Mouse (Mus musculus): ENCODE data around the gene Ppm1d. TPM values are rescaled to one million over a fixed set of nuclear protein-coding genes. Genes with fewer than 3 reads are reported as not detected.

Gene Ppm1d
- polyA plus RNA-seq, 1 experiment = 14.0 TPM

DNA sequence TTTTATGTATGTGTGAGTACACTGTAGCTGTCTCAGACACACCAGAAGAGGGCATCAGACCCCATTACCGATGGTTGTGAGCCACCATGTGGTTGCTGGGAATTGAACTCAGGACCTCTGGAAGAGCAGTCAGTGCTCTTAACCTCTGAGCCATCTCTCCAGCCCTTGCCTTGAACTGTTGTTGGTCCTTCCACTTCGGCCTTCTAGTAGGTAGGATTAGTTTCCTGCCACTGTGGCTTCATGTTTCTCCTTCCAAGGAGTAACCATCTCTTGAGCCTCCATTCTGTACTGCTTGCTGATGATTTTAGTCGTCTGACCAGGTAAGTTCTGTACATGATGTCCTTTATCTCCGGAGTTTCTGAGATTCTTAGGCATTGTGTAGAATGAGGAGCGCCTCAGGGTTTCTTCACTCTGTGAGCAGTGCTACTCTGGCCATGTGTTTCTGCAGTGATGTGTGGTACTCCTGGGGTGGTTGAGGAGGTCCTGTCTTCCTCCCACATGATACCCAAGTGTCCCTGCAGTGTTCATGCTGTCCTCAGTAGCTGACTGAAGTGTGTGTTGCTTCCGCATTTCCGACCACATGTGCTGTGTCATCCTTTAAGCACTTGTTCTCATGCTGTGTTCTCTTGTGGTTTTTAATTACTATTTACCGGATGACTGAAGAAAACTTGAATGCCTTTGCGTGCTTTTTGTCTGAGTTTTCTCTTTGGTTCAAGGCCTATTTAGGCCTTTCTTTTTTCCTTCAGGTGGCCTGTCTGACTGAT is 12.7 kb downstream of the Ppm1d start:
- H3K27ac ChIP-seq (ENCODE audit: insufficient read depth, low read depth, low read length) = peak overlapping the region; percentile 52
- peaks cover 8% of the 10 kb centered on the region for H3K4me1 ChIP-seq (ENCODE audit: control insufficient read depth, insufficient read depth, low read length)
- no peak for TF ChIP-seq CTCF (IDR thresholded peaks at IDR 0.05; ENCODE audit: low read depth, low read length)
- no peak for TF ChIP-seq POLR2A (IDR thresholded peaks at IDR 0.05; ENCODE audit: borderline replicate concordance, low read depth, low read length)
- peak overlapping the region; percentile 22; the same call in 1 of the 2 replicates for H3K4me3 ChIP-seq (ENCODE audit: insufficient read depth, low read length)

- H3K4me3 ChIP-seq (ENCODE audit: insufficient read depth, low read length) = no peak overlapping the region
- H3K4me1 ChIP-seq (ENCODE audit: control insufficient read depth, insufficient read depth, low read length) = peaks cover 5% of the 10 kb centered on the region
- TF ChIP-seq CTCF (IDR thresholded peaks at IDR 0.05; ENCODE audit: low read depth, low read length) (no peak), POLR2A (IDR thresholded peaks at IDR 0.05; ENCODE audit: borderline replicate concordance, low read depth, low read length) (no peak)
- no peak overlapping the region for H3K27ac ChIP-seq (ENCODE audit: insufficient read depth, low read depth, low read length)
These were observed 17.7 kb downstream of the Ppm1d start for GRCm38 (mm10) chr11:85328717-85329116.

GRCm38 (mm10) chr11:85329167-85329894 is 18.3 kb downstream of the Ppm1d start:
- no peak for TF ChIP-seq CTCF (IDR thresholded peaks at IDR 0.05; ENCODE audit: low read depth, low read length)
- TF ChIP-seq POLR2A (IDR thresholded peaks at IDR 0.05; ENCODE audit: borderline replicate concordance, low read depth, low read length) = no peak
- Histone ChIP-seq H3K27ac (ENCODE audit: insufficient read depth, low read depth, low read length) (no peak overlapping the region), H3K4me1 (ENCODE audit: control insufficient read depth, insufficient read depth, low read length) (peaks cover 1% of the 10 kb centered on the region), H3K4me3 (ENCODE audit: insufficient read depth, low read length) (no peak overlapping the region)

DNA sequence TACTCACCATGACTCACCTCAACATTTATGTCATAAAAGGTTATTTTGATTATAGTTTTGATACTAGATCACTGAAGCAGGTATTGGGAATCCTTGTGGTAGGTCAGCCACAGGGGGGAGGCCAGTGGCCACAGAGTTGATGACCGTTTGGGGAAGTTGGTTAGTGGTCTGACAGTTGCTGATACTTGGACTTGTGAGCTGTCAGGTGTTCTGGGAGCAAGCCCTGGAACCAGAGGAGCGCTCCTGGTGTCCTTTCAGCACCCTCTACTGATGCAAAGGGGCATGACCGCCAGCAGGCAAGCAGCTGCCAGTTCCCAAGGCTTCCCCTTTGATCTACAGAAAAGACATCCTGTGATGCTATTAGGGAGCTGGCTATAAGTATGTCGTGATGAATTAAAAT is 23.7 kb downstream of the Ppm1d start:
- Histone ChIP-seq H3K27ac (ENCODE audit: insufficient read depth, low read depth, low read length) (no peak overlapping the region), H3K4me1 (ENCODE audit: control insufficient read depth, insufficient read depth, low read length) (no peaks in the 10 kb centered on the region), H3K4me3 (ENCODE audit: insufficient read depth, low read length) (no peak overlapping the region)
- TF ChIP-seq CTCF (IDR thresholded peaks at IDR 0.05; ENCODE audit: low read depth, low read length) (no peak), POLR2A (IDR thresholded peaks at IDR 0.05; ENCODE audit: borderline replicate concordance, low read depth, low read length) (no peak)

GRCm38 (mm10) chr11:85339173-85339831 is 28.3 kb downstream of the Ppm1d start:
- TF ChIP-seq CTCF (IDR thresholded peaks at IDR 0.05; ENCODE audit: low read depth, low read length) (no peak), POLR2A (IDR thresholded peaks at IDR 0.05; ENCODE audit: borderline replicate concordance, low read depth, low read length) (no peak)
- H3K4me1 ChIP-seq (ENCODE audit: control insufficient read depth, insufficient read depth, low read length) = no peaks in the 10 kb centered on the region
- H3K27ac ChIP-seq (ENCODE audit: insufficient read depth, low read depth, low read length) = no peak overlapping the region
- H3K4me3 ChIP-seq (ENCODE audit: insufficient read depth, low read length) = no peak overlapping the region

DNA sequence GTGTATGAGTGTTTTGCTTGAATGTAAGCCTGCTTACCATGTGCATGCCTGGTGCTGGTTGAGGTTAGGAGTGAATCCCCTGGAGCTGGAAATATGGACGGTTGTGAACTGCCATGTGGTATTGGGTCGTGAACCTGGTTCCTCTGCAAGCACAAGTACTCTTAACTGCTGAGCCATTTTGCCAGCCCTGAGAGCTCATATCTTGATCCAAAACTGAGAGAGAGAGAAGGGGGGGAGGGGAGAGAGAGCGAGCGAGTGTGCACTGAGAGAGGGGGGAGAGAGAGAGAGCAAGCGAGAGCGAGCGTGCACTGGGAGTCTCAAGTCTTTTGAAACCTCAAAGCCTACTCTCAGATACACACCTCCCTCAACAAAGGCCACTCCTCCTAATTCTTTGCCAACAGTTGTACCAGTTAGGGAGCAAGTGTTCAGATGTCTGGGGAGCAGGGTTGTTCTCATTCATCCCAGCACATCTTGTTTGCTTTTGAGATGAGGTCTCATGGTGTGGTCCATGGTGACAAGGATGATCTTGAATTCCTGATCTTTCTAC is 29.1 kb downstream of the Ppm1d start:
- Histone ChIP-seq H3K4me1 (ENCODE audit: control insufficient read depth, insufficient read depth, low read length) (no peaks in the 10 kb centered on the region), H3K27ac (ENCODE audit: insufficient read depth, low read depth, low read length) (no peak overlapping the region), H3K4me3 (ENCODE audit: insufficient read depth, low read length) (no peak overlapping the region)
- no peak for TF ChIP-seq CTCF (IDR thresholded peaks at IDR 0.05; ENCODE audit: low read depth, low read length)
- TF ChIP-seq POLR2A (IDR thresholded peaks at IDR 0.05; ENCODE audit: borderline replicate concordance, low read depth, low read length) = no peak

DNA sequence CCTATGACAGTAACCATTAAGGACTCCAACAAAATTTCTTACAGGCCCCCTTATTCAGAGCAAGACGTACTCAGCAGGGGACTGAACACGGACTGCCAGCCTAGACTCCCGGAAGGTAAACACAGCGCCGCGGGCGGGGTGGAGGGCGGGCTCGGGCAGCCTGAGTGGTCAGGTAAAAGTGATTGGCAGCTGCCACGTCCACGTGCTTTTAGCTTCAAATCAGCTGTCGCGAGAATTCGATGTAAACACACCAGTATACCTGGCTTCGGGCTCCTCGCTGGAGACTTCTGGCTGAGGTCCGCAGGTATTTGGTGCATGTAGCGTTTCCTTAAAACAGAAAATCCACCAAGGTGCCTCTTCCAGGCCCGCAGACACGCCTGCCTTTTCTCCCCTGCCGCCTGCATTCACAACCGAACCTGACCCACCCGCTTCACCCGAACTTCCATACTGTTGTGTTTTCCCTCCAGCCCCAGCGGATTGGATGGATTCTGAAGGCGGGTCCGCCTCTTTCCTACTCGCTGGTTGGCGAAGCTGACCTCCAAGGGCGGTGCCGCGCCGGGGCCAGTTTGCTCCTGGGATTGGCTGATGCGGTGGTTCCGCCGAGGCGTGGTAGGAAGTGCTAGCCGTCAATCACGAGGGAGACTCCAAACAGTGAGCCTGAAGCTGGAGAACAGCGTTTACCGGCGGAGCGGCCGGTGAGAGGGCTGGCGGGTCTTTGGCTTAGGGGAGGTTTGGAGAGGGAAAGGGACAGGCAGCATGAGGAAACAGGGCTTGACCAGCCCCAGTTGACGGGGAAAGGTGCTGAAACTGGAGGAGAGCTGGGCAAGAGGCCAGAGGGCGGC is 41.7 kb downstream of the Ppm1d start, which contains the start of gene Bcas3:
Bcas3 (plus strand) TSS at position 629 of the 842 bp plus-strand sequence.
- TF ChIP-seq POLR2A (IDR thresholded peaks at IDR 0.05; ENCODE audit: borderline replicate concordance, low read depth, low read length) (no peak), CTCF (IDR thresholded peaks at IDR 0.05; ENCODE audit: low read depth, low read length) (no peak)
- no peaks in the 10 kb centered on the region; the same call in 1 of the 2 replicates for H3K4me1 ChIP-seq (ENCODE audit: control insufficient read depth, insufficient read depth, low read length)
- peak within 1 kb of the TSS; percentile 85 for H3K4me3 ChIP-seq (ENCODE audit: insufficient read depth, low read length)
- peak within 1 kb of the TSS; percentile 67; the same call in 1 of the 2 replicates for H3K27ac ChIP-seq (ENCODE audit: insufficient read depth, low read depth, low read length)

DNA sequence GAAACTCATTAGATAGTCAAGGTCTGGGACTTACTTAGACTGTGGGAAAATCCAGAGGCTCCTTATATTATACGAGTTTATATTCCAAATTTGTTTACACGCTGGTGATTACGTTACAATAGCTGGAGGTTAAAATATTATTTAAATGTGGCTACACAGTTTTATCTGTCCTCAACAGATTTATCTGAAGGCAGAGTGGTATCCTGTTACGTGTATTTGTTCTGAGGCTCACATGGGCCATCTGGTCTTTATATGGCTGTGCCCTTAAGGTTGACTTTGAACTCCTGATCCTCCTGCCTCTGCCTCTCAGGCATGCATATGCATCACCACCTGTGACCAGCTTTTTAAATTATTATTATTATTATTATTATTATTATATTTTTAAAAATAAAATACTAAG is 42.8 kb downstream of the Ppm1d start:
- Histone ChIP-seq H3K27ac (ENCODE audit: insufficient read depth, low read depth, low read length) (no peak overlapping the region), H3K4me3 (ENCODE audit: insufficient read depth, low read length) (0 out of 2 replicates have a peak overlapping the region, but pooled peaks have one; percentile 85), H3K4me1 (ENCODE audit: control insufficient read depth, insufficient read depth, low read length) (no peaks in the 10 kb centered on the region; the same call in 1 of the 2 replicates)
- TF ChIP-seq CTCF (IDR thresholded peaks at IDR 0.05; ENCODE audit: low read depth, low read length) = no peak
- TF ChIP-seq POLR2A (IDR thresholded peaks at IDR 0.05; ENCODE audit: borderline replicate concordance, low read depth, low read length) = no peak

GRCm38 (mm10) chr11:85359641-85360040 is 48.6 kb downstream of the Ppm1d start:
- Histone ChIP-seq H3K4me1 (ENCODE audit: control insufficient read depth, insufficient read depth, low read length) (no peaks in the 10 kb centered on the region; the same call in 1 of the 2 replicates), H3K4me3 (ENCODE audit: insufficient read depth, low read length) (no peak overlapping the region), H3K27ac (ENCODE audit: insufficient read depth, low read depth, low read length) (no peak overlapping the region)
- no peak for TF ChIP-seq POLR2A (IDR thresholded peaks at IDR 0.05; ENCODE audit: borderline replicate concordance, low read depth, low read length)
- no peak for TF ChIP-seq CTCF (IDR thresholded peaks at IDR 0.05; ENCODE audit: low read depth, low read length)
